Mouse (Mus musculus) ES-Bruce4 (cell line): ENCODE results near the gene Map3k7cl.

Experiments
- EP300 ChIP-seq: IDR thresholded peaks from 2 replicates; pipeline ENCODE4 v1.6.1; 2011; ENCODE audit warnings: low read depth, low read length; ENCODE audit not compliant: insufficient read depth
- POLR2A ChIP-seq: IDR thresholded peaks from one replicate; pipeline ENCODE4 v1.8.1; 2011; ENCODE audit warnings: low read length; ENCODE audit not compliant: insufficient read depth

DNA sequence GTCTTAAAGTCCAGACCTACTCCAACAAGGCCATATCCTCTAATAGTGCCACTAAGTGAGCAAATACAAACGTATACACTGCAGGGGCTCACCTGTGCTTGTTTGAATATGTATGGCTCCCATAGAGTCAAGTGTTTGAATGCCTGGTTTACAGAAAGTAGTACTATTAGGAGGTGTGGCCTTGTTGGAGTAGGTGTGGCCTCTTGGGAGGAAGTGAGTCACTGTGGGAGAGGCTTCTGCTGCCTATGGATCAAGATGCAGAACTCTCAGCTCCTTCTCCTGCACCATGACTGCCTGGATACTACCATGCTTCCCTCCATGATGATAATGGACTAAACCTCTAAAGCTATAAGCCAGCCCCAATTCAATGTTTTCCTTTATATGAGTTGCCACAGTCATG is 54.3 kb downstream of the Map3k7cl start:
- TF ChIP-seq EP300 (no peak), POLR2A (no peak)
